Mouse (Mus musculus): Measurements from ENCODE around the gene Pwp1.
"Not testable (repeated sequence)": the region's sequence is repeated elsewhere in the genome, so short reads cannot be mapped to it uniquely, and the experiment has no call there.

Gene Pwp1

DNA sequence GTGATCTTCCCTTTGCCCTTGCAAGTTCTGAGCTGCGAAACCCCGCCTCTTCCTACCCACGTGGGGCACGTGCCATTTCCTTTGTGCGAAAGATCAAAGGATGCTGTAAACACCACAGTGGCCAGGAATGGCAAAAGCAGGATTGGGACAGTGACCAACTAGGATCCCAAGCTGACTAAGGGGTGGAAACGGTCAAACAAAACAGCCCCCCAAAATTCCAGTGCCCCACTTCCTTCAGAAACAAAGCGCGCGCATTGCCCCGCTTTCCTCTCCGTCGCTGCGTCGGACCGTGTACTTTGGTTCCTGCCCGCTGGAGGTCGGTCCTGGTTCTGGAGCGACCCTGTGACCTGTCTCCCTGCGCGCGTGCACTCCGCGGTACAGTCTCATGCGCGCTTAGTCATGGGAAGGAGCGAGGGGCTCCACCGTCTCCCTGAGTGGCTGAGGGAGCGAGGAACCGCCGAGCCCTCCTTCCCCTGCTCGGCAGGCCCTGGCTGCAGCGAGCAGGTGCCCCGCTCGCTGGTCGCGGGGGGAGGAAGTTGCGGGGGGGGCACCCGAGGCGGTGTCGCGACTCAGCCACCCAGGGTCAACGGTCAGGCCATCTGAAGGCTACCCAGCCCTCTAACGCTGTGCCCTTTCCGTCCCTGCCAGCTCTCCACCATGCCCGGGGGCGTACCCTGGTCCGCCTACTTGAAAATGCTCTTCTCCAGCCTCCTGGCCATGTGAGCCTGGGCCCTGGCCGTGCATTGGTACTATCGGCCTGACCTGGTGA is at the start of gene Pwp1:
Gene Pwp1, plus strand, starts transcription at position 410 of the 769 bp plus-strand sequence.
- DNase-seq (ENCODE audit: low read depth, low spot score) = peak; percentile 28

DNA sequence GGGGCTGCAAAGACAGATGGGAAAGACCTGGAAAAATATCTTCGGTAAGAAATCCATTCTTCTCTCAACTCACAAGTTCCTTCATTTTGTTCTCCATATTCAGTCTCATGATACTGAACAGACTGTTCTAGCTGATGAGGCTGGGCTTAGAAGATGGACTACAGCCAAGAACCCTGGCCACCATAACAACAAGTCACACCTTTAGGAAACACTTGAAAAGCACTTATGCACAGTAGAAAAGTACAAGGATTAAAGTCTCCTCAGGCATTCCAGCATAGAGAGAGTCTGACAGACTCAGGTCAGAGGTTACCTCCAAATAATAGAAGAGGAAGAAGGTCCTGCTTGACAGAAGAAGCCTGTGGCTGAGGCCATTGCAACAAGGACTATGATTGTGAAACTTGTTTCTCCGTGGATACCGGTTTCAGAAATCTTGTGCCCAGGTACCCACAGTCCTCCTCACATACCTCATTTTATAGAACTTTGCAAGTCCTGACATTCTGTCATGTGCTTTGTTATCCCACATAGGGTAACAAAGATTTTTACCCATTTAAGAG is 7.1 kb upstream of the Pwp1 start:
- DNase-seq (ENCODE audit: low read depth, low spot score) = not testable (repeated sequence)

DNA sequence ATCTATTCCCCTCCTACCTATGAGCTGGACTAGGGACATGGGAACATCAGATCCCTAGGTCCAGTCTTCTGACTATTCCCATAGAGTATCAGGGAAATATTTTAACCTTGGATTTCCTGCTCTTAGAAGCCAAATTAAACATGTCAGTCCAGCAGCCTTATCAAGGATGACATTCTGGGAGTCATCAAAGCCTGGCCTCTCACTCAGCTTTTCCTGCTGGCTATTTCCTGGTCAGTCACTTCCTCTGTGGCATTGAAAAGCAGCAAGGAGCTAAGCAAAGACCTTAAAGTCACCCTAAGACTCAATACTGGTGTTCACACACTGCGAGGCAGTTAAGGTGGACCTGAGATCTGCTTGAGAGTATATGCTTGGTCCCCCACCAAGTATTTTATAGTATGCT is 5.5 kb upstream of the Pwp1 start:
- DNase-seq (ENCODE audit: low read depth, low spot score) = not testable (repeated sequence)

DNA sequence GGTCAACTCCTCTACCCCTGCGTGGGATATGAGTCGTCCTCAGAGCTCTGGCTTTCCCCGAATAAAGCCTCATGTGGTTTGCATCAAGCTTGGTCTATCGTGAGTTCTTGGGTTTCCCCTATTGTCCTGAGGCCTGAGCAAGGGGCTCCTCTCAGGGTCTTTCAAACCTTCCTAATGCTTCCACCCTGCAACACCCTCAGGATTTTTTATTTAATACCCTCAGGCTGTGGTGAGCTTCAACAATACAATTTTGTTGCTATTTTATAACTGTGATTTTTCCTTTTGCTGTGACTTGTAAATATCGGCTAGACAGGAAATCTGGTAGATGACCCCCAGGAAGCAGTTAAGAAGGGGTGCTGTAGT is 591 bp upstream of the Pwp1 start:
- DNase-seq (ENCODE audit: low read depth, low spot score) = not testable (repeated sequence)

DNA sequence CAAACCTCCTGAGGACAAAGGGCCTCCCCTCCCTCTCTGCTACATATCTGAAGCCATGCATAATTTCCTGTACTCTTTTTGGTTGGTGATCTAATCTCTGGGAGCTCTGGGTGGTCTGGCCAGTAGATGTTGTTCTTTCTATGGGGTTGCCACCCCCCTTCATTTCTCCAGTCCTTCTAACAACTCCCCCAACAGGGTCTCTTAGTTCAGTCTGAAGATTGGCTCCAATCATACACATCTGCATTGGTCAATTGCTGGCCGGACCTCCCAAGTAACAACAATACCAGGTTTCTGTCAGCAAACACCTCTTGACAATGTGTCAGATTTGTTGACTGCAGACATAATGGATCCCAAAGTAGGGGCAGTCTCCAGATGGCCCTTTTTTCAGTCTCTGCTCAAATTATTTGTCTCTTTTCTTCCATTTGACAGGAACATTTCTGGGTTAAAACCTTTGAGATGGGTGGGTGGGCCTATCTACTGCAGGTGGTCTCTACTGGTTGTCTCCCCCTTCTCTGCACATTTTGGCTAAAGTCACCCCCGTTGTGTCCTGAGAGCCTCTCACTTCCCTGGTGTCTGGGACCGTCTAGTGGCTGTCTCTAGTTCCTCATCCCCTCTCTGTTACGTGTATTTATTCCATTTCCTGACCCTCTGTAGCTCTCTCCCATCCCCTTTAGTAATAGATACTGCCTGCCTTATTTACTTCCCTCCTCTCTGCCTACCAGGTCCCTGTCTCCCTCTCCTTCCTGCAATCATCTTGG is 17.0 kb downstream of the Pwp1 start:
- DNase-seq (ENCODE audit: low read depth, low spot score) = no peak

DNA sequence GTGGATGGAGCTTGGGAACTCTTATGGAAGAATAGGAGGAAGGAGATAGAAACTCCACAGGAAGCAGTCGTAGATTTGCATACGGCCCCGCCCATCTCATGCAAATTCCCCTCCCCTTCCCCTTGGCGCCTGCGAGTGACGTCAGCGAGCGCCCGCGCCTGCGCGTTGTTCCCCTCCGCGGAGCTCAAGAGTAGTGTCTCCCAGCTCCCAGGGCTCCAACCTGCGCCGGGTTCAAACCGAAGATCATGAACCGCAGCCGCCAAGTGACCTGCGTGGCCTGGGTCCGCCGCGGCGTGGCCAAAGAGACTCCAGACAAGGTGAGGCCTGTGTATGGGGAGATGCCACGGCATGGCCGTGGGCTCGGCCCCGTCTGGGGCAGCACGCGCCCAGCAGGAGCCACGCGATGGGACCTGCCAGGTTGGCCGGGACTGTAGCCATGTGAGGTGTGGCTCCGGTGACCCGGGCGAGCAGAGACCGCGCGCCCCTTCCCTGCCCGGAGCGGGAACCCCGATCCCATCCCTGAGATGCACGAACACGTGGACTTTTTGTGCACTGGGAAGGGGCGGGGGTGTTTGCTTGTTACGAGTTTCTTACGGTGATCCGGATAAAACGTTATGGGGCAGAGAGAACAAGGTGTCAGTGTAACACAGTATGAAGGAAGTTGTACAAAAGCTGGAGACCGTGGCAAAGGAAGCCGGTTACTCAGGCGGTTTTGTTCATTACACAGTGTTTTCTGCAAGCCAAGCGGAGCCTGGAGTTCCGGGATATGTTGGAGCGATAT is 42.6 kb downstream of the Pwp1 start:
- peak; percentile 88 for DNase-seq (ENCODE audit: low read depth, low spot score)

DNA sequence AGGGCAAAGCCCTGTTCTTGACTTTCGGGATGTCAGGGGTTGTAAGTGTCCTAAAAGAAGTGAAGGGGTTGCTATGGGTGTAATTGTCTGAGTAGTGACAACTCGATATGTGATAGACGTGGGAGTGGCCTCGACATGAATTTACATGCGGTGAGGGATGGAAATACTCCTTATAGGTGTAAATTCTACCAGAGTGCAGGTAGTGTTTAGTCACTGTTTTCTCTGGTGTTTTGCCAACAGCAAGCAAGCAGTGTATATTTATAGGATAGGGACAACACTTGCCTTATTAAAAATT is 43.1 kb downstream of the Pwp1 start:
- DNase-seq (ENCODE audit: low read depth, low spot score) = no peak

DNA sequence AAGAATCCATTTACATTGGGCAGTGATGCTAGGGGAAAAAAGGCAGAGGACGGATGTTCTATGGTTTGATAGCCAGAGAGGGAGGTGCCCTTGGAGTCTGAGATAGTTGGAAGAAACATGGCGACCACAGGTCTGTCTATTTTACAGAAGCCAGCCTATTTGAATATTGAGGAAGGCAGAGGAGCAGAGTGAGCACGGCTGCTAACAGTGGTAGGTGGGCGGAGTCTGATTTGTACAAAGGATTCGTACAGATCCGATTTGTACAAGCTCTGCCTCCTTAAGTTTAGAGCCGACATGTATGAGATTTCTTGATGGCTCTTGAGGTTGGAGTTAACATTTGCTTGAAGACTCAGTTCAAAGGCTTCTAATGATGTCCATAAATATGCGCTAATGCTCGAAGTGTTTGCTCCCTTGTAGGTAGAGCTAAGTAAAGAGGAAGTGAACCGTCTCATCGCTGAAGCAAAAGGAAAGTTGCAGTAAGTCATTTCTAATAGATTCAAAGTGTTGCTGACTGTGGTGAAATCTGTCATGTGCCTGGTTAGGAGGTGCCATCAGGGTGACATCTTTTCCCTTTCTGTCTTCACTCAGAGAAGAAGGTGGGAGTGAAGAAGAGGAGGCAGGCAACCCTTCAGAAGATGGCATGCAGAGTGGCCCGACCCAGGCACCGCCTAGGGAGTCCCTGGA is 44.7 kb downstream of the Pwp1 start:
- DNase-seq (ENCODE audit: low read depth, low spot score) = no peak

DNA sequence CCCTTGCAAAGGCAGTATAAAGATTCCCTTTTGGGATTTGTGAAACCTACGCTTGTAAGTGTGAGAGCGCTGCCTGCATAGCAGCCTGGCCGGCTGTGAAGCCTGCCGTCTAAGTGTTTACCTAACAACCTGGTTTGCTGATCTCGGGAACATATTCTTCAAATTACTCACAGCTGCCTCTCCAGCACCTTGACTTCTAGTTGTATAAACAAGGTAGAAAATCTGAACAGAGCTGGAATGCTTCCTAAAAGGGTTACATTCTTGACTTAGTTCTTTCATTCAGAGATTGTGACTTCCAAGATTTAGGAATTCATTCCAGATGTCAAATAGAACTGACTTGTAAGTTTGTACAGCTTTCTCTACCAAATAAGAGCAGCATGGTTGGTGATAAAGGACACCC is 46.5 kb downstream of the Pwp1 start:
- no peak for DNase-seq (ENCODE audit: low read depth, low spot score)

DNA sequence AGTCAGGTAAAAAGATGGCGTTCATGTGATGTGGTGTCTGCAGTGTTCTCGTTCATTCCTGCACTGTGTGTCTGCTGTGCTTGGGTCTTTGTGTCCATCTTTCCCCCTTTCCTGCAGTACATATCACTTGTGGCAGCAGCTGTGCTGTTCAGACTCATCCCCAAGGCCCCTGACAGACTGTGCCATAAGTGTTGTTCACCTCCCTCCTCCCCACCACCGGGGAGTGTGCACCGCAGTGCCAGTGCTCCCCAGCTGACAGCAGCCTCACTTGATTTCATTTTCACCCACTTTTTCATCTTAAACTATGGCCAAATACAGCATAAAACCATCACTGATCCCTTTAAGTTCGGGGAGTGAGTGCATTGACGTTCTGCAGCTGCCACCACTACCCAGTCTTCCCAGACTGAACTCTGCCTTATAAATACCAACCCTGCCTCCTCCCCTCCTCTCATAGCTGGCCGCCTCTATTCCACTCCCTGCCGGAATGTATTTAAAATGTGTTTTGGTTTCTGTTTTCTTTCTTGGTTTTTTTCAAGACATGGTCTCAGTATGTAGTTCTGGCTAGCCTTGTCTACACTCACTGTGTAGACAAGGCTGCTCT is 50.7 kb downstream of the Pwp1 start:
- DNase-seq (ENCODE audit: low read depth, low spot score) = no peak

DNA sequence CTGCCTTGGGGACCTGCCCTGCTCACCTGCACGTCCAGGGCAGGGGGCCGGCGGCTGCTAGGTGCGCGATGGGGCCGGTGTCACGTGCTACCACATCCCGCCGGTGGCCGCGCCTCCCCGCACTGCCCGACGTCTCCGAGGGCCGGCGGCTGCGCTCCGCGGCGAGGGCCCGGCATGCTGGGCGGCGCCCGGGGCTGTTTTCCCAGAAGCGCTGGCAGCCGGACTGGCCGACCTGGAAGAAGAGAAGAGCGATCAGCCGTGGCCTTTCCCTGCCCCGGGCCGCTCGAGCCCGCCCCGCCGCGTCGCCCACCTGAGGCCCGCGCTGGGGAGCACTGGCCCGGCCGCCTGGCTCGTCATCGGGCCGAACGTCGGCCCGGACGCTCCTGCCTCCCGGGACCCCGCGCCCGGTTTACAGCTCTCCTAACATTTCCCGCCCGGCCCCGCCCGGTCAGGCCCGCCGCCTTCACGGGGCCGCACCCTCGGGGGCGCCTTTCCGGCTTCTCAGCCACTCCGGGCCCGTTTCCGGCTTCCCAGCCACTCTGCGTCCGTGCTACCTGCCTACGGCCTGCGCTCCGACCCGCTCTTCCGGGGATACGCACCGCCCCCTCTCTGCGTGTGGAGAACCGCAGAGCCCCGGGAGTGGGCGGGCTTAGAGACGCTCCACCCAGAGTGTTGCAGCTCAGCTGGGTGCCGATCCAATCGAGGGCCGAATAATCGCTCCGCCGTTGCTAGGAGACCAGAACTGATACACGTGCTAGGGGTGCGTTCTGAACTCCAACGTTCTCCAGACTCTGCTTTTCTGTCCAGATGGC is 87.4 kb downstream of the Pwp1 start, which contains the start of gene Prdm4:
Gene Prdm4, minus strand, starts transcription at position 645 of the 812 bp plus-strand sequence.
- DNase-seq (ENCODE audit: low read depth, low spot score) = peak; percentile 95

DNA sequence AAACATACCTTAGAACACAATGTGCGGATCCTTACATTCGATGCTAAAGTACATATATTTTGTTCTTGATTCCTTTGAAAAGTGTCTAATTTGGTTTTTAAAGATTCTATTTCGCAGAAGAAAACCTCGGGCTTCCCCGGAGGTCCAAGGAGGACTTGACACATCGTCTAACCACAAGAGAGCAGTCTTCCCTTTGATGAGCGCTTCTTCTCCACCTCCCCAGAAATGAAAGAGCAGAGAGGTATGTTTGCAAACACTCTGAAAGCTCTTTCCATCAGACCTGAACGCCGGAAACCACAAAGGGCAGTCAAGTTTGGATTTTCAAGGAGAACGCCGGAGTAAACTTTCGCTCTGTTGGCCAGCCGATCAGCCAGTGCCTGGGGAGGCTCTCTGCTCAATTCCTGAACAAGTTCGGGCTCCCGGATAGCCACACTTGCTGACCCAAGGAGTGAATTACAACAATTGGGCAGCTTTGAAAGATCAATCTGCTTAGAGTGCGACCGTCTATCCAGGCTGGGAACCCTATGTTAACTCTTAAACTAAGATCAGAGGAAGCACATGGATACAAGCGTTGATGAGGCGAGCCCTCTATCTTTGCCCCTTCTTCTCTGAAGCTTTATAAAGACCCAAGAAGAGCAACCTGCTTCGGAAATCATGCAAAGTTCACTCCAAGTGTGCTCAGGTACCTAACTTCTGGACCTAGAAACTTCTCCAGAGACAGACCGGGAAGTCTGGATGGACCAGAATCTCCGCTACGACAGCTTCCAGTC is 98.6 kb downstream of the Pwp1 start, which contains the start of gene Ascl4:
Gene Ascl4, plus strand, starts transcription at position 6 of the 770 bp plus-strand sequence.
- DNase-seq (ENCODE audit: low read depth, low spot score) = no peak

DNA sequence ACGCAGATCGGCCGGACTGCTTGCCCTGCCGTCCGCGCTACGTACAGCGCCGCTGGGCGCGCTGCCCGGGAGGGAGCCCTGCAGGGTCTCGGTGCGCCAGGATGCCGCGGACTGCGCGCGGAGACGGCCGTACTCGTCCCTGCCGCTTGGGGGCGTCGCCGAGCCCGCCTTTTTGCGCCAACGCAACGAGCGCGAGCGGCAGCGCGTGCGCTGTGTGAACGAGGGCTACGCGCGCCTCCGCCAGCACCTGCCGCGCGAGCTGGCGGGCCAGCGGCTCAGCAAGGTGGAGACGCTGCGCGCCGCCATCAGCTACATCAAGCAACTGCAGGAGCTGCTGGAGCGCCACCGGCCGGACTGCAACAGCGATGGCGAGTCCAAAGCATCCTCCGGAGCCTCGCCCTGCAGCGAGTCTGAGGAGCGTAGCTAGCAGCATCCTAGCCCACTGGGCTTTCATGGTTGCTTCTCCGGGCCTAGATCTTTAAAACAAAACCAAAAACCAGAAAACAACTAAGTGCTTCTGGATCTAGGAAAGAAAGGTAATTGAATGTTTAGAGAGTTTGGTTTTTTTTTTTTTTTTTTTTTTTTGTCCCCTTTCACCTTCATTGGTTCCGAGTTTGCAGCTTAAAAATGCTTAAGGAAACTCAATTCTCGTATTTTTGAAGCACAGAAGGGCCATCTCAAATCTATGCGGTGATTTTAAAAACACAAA is 99.4 kb downstream of the Pwp1 start:
- DNase-seq (ENCODE audit: low read depth, low spot score) = peak; percentile 66

DNA sequence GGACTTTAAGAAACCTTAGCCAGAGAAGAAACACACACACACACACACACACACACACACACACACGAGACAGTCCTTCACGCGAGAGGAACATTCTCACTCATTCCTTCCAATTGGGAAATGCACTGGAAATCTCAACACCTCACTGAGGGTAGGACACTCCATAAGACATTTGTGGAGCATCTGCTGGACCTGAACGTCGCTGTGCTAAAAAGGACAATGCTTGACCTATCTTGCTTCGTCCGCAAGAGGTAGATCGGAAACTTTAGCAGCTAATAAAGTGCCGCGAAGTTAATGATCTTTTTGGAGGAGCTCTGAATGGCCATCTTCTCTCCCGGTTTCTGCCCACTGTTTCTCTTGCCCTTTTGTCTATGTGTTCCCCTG is 99.9 kb downstream of the Pwp1 start:
- DNase-seq (ENCODE audit: low read depth, low spot score) = no peak

DNA sequence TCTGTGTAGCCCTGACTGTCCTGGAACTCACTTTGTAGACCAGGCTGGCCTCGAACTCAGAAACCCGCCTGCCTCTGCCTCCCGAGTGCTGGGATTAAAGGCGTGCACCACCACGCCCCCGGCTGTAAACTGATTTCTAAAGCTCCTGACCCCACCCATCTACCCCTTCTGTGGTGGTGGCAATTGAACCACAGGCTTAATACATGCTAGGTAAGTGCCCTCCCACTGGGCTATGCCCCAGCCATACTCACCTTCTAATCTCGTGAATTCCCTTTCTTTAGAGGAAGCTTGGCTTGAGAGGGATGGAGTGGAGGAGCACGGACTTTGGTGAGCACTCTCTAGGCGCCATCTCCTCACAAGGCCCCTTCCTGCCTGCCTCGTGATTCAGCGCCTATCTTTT is 100.7 kb downstream of the Pwp1 start:
- no peak for DNase-seq (ENCODE audit: low read depth, low spot score)

DNA sequence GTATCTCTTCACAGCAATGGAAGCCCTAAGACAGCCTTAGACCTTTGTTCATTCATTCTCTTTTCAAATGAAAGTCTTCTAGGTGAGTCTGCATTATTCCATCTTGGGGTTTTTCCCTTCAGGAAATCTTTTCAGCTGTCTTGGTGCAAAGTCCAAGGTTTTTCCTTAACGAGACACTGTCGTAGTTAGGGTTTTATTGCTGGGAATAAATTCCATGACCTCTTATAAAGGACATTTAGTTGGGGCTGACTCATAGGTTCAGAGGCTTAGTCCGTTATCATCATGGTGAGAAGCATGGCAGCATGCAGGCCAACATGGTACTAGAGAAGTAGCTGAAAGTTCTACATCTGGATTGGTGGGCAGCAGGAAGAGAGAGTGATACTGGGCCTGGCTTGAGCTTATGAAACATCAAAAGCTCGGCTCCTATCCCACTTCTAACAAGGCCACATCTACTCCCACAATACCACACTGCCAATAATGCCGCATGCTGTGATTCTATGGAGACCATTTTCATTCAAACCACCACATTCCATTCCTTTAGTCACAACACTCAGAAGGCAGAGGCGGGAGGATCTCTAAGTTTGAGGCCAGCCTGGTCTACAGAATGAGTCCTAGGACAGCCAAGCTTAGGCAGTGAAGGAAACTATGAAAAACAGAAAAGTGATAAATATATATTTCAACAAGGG is 107.1 kb downstream of the Pwp1 start:
- no peak for DNase-seq (ENCODE audit: low read depth, low spot score)

Measured in retina, postnatal 7 days (tissue).